Mouse (Mus musculus): ENCODE results near the gene Capn8. TPM values are rescaled to one million over a fixed set of nuclear protein-coding genes. Genes with fewer than 3 reads are reported as not detected.

The Capn8 gene
- polyA plus RNA-seq, 1 experiment from 2014 or later, result not detected

- WGBS (ENCODE audit: insufficient replicate concordance), result 16% methylated on average over 16 of the region's 16 CpGs
- Histone ChIP-seq H3K4me3 (0 out of 2 replicates have a peak overlapping the region, but pooled peaks have one; percentile 7), H3K9me3 (replicated peaks) (no peaks in the 10 kb centered on the region), H3K27ac (no peak overlapping the region), H3K4me2 (peak overlapping the region; percentile 59), H3K27me3 (replicated peaks) (peaks cover 24% of the 10 kb centered on the region), H3K36me3 (no peaks in the 10 kb centered on the region), H3K9ac (no peak overlapping the region), H3K4me1 (peaks cover 7% of the 10 kb centered on the region; the same call in 1 of the 2 replicates)
- no peak for ATAC-seq
Measured at GRCm38 (mm10) chr1:182585162-182585840, 20.5 kb downstream of the Capn8 start.

- ATAC-seq, result 0 out of 2 replicates have a peak, but pooled peaks have one; percentile 40
- WGBS (ENCODE audit: insufficient replicate concordance), result 48% methylated on average over 4 of the region's 4 CpGs
Measured at GRCm38 (mm10) chr1:182587706-182588105, 22.9 kb downstream of the Capn8 start.

GRCm38 (mm10) chr1:182591491-182591890 lies 26.7 kb downstream of the Capn8 start:
- Histone ChIP-seq H3K9me3 (replicated peaks) (no peaks in the 10 kb centered on the region), H3K4me3 (no peak overlapping the region), H3K36me3 (no peaks in the 10 kb centered on the region), H3K27ac (no peak overlapping the region), H3K4me1 (no peaks in the 10 kb centered on the region), H3K9ac (no peak overlapping the region), H3K27me3 (replicated peaks) (peaks cover 10% of the 10 kb centered on the region), H3K4me2 (no peak overlapping the region)
- 61% methylated on average over 7 of the region's 7 CpGs for WGBS (ENCODE audit: insufficient replicate concordance)
- no peak for ATAC-seq

More at GRCm38 (mm10) chr1:182587706-182588105, 22.9 kb downstream of the Capn8 start:
- H3K36me3 ChIP-seq, result no peaks in the 10 kb centered on the region
- peaks cover 7% of the 10 kb centered on the region; the same call in 1 of the 2 replicates for H3K4me1 ChIP-seq
- no peak overlapping the region for H3K4me3 ChIP-seq
- H3K27me3 ChIP-seq (replicated peaks), result peaks cover 26% of the 10 kb centered on the region
- H3K9ac ChIP-seq, result no peak overlapping the region
- H3K4me2 ChIP-seq, result no peak overlapping the region
- H3K9me3 ChIP-seq (replicated peaks), result no peaks in the 10 kb centered on the region
- no peak overlapping the region for H3K27ac ChIP-seq

- 65% methylated on average over 4 of the region's 4 CpGs for WGBS (ENCODE audit: insufficient replicate concordance)
- no peak for ATAC-seq
- Histone ChIP-seq H3K9me3 (replicated peaks) (no peaks in the 10 kb centered on the region), H3K36me3 (no peaks in the 10 kb centered on the region), H3K27ac (no peak overlapping the region), H3K4me3 (no peak overlapping the region), H3K27me3 (replicated peaks) (peaks cover 10% of the 10 kb centered on the region), H3K4me1 (no peaks in the 10 kb centered on the region), H3K4me2 (no peak overlapping the region), H3K9ac (no peak overlapping the region)
Measured at GRCm38 (mm10) chr1:182592436-182592835, 27.6 kb downstream of the Capn8 start.

GRCm38 (mm10) chr1:182605330-182606150 lies 40.7 kb downstream of the Capn8 start:
- no peak overlapping the region for H3K4me3 ChIP-seq
- no peak overlapping the region for H3K27ac ChIP-seq
- no peaks in the 10 kb centered on the region for H3K4me1 ChIP-seq
- WGBS (ENCODE audit: insufficient replicate concordance), result 70% methylated on average over 17 of the region's 17 CpGs
- no peak for ATAC-seq
- H3K27me3 ChIP-seq (replicated peaks), result no peaks in the 10 kb centered on the region
- H3K4me2 ChIP-seq, result no peak overlapping the region
- H3K9ac ChIP-seq, result no peak overlapping the region
- no peaks in the 10 kb centered on the region for H3K9me3 ChIP-seq (replicated peaks)
- no peaks in the 10 kb centered on the region for H3K36me3 ChIP-seq

GRCm38 (mm10) chr1:182609701-182610335 lies 45.0 kb downstream of the Capn8 start:
- H3K36me3 ChIP-seq, result no peaks in the 10 kb centered on the region
- no peak for ATAC-seq
- WGBS (ENCODE audit: insufficient replicate concordance), result 54% methylated on average over 4 of the region's 4 CpGs

GRCm38 (mm10) chr1:182615465-182615864 lies 50.7 kb downstream of the Capn8 start:
- Histone ChIP-seq H3K4me1 (no peaks in the 10 kb centered on the region), H3K9ac (no peak overlapping the region), H3K9me3 (replicated peaks) (no peaks in the 10 kb centered on the region), H3K27ac (no peak overlapping the region), H3K27me3 (replicated peaks) (0 out of 2 replicates have a peak, but pooled peaks cover 2% of the 10 kb centered on the region), H3K4me3 (no peak overlapping the region), H3K36me3 (no peaks in the 10 kb centered on the region), H3K4me2 (no peak overlapping the region)
- 38% methylated on average over 1 of the region's 1 CpGs for WGBS (ENCODE audit: insufficient replicate concordance)
- ATAC-seq, result no peak

More at GRCm38 (mm10) chr1:182609701-182610335, 45.0 kb downstream of the Capn8 start:
- H3K27ac ChIP-seq, result no peak overlapping the region
- H3K27me3 ChIP-seq (replicated peaks), result 0 out of 2 replicates have a peak, but pooled peaks cover 2% of the 10 kb centered on the region
- no peaks in the 10 kb centered on the region for H3K9me3 ChIP-seq (replicated peaks)
- H3K4me1 ChIP-seq, result no peaks in the 10 kb centered on the region
- H3K9ac ChIP-seq, result no peak overlapping the region
- no peak overlapping the region for H3K4me2 ChIP-seq
- H3K4me3 ChIP-seq, result no peak overlapping the region

- no peak for ATAC-seq
- WGBS (ENCODE audit: insufficient replicate concordance), result 68% methylated on average over 16 of the region's 16 CpGs
- Histone ChIP-seq H3K36me3 (no peaks in the 10 kb centered on the region), H3K9me3 (replicated peaks) (no peaks in the 10 kb centered on the region), H3K4me3 (no peak overlapping the region), H3K27ac (no peak overlapping the region), H3K9ac (no peak overlapping the region), H3K4me1 (no peaks in the 10 kb centered on the region), H3K4me2 (no peak overlapping the region), H3K27me3 (replicated peaks) (no peaks in the 10 kb centered on the region)
Measured at GRCm38 (mm10) chr1:182618200-182618947, 53.6 kb downstream of the Capn8 start.

- no peaks in the 10 kb centered on the region for H3K36me3 ChIP-seq
- H3K27me3 ChIP-seq (replicated peaks), result no peaks in the 10 kb centered on the region
- H3K4me1 ChIP-seq, result no peaks in the 10 kb centered on the region
- no peak for ATAC-seq
- no peak overlapping the region for H3K4me3 ChIP-seq
- no peak overlapping the region for H3K4me2 ChIP-seq
- no peak overlapping the region for H3K9ac ChIP-seq
- H3K9me3 ChIP-seq (replicated peaks), result no peaks in the 10 kb centered on the region
- H3K27ac ChIP-seq, result no peak overlapping the region
- 57% methylated on average over 4 of the region's 4 CpGs for WGBS (ENCODE audit: insufficient replicate concordance)
Measured at GRCm38 (mm10) chr1:182620470-182620869, 55.7 kb downstream of the Capn8 start.

GRCm38 (mm10) chr1:182621256-182621655 lies 56.4 kb downstream of the Capn8 start:
- WGBS (ENCODE audit: insufficient replicate concordance), result 66% methylated on average over 8 of the region's 8 CpGs

GRCm38 (mm10) chr1:182626197-182626596 lies 61.4 kb downstream of the Capn8 start:
- no peak overlapping the region for H3K4me3 ChIP-seq
- WGBS (ENCODE audit: insufficient replicate concordance), result 77% methylated on average over 1 of the region's 1 CpGs

More at GRCm38 (mm10) chr1:182621256-182621655, 56.4 kb downstream of the Capn8 start:
- no peaks in the 10 kb centered on the region for H3K27me3 ChIP-seq (replicated peaks)
- no peak overlapping the region for H3K27ac ChIP-seq
- no peaks in the 10 kb centered on the region for H3K36me3 ChIP-seq
- H3K9me3 ChIP-seq (replicated peaks), result no peaks in the 10 kb centered on the region
- H3K9ac ChIP-seq, result no peak overlapping the region
- ATAC-seq, result no peak
- no peaks in the 10 kb centered on the region for H3K4me1 ChIP-seq
- no peak overlapping the region for H3K4me2 ChIP-seq
- H3K4me3 ChIP-seq, result no peak overlapping the region

More at GRCm38 (mm10) chr1:182626197-182626596, 61.4 kb downstream of the Capn8 start:
- H3K27ac ChIP-seq, result no peak overlapping the region
- H3K36me3 ChIP-seq, result no peaks in the 10 kb centered on the region
- H3K9me3 ChIP-seq (replicated peaks), result no peaks in the 10 kb centered on the region
- no peak overlapping the region for H3K9ac ChIP-seq
- ATAC-seq, result no peak
- no peaks in the 10 kb centered on the region for H3K4me1 ChIP-seq
- no peaks in the 10 kb centered on the region for H3K27me3 ChIP-seq (replicated peaks)
- H3K4me2 ChIP-seq, result no peak overlapping the region

Data from liver, embryonic 12.5 days (tissue).